Mouse (Mus musculus) lung, adult 18-20 months (tissue): ENCODE results near the gene Cog7.

Experiments used
- DNase-seq, 2 experiments: peaks; one replicate each; pipeline ENCODE4 v3.0.0; 2022; ENCODE audit warnings: mixed read lengths in 2 of 2

Gene Cog7

GRCm38 (mm10) chr7:121947513-121947912, 34.0 kb downstream of the Cog7 start:
- DNase-seq: peak; percentile 79 to 82

- DNase-seq: no peak
Measured at GRCm38 (mm10) chr7:121946196-121946595, 35.3 kb downstream of the Cog7 start.

GRCm38 (mm10) chr7:121942371-121942770, 39.1 kb downstream of the Cog7 start:
- DNase-seq: peak; percentile 62 to 75

- DNase-seq: no peak
Measured at GRCm38 (mm10) chr7:121941640-121942039, 39.9 kb downstream of the Cog7 start.

DNA sequence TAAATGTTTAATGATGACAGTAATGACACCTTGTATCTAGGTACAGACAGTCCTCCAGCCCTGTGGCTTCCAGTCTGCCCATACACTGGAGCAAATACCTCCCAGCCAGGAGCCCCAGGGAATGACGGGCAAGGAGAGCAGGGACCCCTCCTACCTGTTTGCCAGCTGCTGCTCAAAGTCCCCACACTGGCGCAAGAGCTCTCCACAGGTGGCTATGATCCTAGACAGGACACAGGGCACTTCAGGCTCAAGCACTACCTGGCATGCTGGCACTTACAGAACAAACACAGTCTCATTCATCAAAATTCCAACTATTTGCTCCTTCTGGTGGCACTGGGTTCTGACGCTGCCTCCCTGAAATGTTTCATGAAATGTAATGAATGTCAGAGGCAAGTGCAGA, 40.5 kb downstream of the Cog7 start:
- peak; percentile 85 to 89 for DNase-seq

GRCm38 (mm10) chr7:121939729-121940128, 41.8 kb downstream of the Cog7 start:
- no peak for DNase-seq

GRCm38 (mm10) chr7:121939244-121939643, 42.3 kb downstream of the Cog7 start:
- DNase-seq: no peak

DNA sequence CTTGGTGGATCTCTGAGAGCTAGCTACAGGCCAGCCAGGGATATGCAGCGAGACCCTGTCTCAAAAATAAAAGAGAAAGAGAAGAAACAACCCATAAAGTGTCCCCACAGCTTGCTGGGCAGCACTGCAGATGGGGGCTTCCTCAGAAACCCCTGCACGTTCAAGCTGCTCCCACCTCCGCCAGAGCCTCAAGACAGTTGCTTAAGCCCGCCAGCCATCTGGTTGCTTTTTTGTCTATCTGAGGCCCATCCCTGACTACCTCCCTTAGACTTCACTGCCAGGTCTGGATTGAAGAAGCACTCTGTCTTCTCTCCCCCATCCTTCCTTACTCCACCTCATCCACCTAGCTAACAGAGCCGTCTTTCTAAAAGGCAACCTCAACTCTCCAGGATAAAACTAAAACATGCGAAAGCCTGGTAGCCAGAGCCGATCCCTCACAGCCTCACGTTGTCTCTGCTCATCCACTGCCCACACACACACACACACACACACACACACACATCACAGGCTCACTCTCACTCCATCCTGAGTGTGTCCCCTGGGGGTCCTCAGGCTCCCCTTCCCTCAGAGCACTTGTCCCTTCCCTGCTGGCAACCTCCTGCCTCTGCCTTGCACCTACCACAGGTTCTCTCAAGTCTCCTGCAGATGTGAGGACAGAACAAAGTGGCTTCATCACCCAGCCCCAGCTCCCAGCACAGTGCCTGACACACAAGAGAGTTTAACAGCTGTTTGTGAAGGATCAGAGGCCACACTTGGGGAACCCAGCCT, 43.2 kb downstream of the Cog7 start:
- no peak for DNase-seq

GRCm38 (mm10) chr7:121936861-121937630, 44.5 kb downstream of the Cog7 start:
- no peak for DNase-seq

GRCm38 (mm10) chr7:121935906-121936794, 45.4 kb downstream of the Cog7 start:
- peak in 1 of 2 experiments; percentile 32 for DNase-seq

- no peak for DNase-seq
Measured at GRCm38 (mm10) chr7:121934346-121934745, 47.2 kb downstream of the Cog7 start.

DNA sequence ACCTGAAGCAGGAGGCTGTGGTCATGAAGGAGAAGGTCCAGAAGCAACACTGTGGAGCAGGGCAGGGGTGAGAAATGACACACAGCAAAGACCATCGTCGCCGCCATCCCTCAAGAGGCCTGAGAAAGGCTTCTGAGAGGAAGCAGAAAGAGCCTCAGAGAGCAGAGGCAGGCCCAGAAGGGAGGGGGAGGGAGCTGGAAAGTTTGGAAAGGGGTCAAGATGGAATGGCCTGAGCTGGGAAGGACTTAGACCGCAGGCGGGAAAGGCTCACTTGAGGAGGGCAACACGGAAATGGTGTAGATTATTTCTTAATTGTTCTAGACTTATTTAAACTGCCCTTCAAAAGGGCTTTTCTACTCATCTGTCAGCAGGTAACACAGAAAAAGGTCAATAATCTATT, 47.8 kb downstream of the Cog7 start:
- DNase-seq: peak; percentile 69 to 82

- DNase-seq: peak; percentile 64 to 74
Measured at GRCm38 (mm10) chr7:121931246-121931645, 50.3 kb downstream of the Cog7 start.

DNA sequence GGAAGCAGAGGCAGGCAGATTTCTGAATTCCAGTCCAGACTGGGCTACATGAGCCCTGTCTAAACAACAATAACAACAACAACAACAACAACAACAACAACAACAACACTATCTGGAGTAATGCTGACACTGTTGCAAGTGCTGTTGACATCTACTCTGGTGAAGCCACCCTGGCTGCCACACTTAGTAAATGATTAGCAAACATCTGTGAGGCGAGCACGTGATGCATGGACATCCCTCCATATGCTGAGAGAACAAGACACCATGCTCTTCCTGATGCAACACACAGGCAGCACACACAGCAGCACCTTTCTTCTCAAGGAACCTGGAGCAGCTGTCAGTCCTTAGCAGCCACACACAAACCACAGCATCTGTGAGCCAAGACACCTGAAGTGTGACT, 53.6 kb downstream of the Cog7 start:
- DNase-seq: no peak

GRCm38 (mm10) chr7:121924361-121924760, 57.1 kb downstream of the Cog7 start:
- no peak for DNase-seq

DNA sequence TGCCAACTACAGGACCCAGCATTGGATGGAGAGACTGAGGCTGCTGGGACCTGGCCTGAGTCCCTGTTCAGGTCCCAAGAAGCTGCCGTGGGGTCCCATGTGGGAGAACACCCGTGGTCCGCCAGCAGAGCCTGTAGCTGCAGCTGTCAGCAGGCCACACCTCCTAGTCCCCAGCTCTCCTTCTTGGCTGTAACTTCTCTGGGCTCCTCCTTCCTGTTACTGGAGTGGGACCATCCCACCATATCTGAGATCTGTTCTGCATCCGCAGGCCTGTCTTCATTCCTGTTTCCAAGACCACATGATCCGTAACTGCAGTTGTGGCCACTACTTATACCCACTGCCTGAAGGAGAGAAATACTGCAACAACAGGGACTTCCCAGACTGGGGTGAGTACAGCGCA, 67.6 kb downstream of the Cog7 start:
- DNase-seq: no peak

- DNase-seq: no peak
Measured at GRCm38 (mm10) chr7:121912250-121912649, 69.3 kb downstream of the Cog7 start.

- DNase-seq: peak; percentile 39 to 62
Measured at GRCm38 (mm10) chr7:121906879-121907278, 74.6 kb downstream of the Cog7 start.

DNA sequence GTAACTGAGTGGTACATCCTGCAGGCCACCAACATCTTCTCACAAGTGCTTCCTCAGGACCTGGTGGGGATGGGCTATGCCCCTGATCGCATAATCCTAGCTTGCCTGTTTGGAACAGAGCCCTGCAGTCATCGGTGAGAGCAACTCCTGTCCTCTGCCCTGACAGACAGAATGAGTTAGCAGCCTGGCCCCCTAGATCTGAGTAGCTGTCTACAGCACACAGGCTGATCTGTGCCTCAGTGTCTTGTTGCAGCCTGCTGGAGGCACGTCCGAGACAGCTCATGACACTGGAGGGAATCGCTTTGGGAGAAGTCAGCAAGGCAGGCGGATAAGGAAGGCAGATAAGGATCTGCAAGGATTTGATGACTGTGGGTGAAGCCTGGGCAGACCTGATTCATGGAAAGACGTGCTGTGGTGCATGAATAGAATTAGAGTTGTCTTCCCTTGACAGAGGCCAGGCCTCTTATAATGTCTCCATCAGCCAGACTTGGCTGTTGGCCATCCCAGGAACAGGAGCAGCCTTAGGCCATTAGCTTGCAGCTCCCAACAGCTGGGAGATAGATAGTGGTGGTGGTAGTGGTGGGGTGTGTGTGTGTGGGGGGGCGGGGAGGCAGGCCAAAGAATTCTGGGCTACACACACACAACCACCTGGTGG, 78.6 kb downstream of the Cog7 start:
- DNase-seq: no peak

DNA sequence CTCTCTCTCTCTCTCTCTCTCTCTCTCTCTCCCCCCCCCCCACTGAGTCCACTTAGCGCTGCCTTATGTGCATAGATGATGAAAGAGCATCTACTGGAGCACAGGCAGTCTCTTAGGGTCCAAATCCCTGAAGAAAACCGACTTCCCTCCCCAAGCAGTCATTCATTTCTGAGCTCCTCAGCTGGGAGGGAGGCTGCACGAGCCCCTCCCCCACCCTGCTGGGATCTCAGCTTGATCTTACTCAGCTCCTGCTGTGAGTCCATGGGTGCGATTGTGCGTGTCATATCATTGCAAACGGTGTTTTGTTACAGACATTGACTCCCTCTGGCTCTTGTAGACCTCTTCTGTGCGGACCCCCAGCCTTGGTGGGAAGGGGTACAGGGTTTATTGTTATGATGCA, 81.6 kb downstream of the Cog7 start:
- DNase-seq: no peak

DNA sequence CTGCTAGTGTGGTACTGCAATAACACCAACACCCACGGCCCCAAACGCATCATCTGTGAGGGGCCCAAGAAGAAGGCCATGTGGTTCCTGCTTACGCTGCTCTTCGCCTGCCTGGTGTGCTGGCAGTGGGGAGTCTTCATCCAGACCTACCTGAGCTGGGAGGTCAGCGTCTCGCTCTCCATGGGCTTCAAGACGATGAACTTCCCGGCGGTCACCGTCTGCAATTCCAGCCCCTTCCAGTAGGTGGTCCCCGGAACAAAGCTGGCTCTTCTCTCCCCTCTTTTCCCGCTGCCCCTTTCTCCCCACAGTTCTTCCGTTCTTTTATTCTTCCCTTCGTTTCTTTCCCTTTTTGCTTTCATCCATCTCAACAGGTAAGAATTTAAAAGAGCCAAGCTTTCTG, 82.2 kb downstream of the Cog7 start:
- DNase-seq: peak in 1 of 2 experiments; percentile 34

DNA sequence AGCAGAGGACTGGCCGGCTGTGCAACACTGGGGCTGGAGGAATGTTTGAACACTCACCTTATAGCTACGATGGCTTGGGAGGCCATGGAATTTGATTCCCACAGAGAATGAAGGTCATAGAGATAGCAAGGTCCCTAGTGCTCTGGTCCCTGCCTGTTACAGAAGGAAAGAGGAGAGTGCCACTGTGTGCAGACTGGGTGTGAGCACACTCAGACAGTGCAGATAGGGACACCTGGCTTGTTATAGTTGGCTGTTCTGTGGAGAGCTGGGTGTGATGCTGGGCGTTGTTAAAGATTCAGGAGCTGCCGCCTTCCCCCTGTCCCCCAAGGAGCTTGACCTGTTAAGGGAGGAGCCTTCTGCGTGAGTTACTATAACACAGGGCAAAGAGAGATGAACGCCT, 84.8 kb downstream of the Cog7 start:
- no peak for DNase-seq
